Mouse (Mus musculus): Measurements from ENCODE around the gene Olfr1513.
A peak's percentile ranks its signal among the peaks of the same experiment; 100 is the strongest.
"Not testable (repeated sequence)": the region's sequence is repeated elsewhere in the genome, so short reads cannot be mapped to it uniquely, and the experiment has no call there.

Olfr1513 gene

DNA sequence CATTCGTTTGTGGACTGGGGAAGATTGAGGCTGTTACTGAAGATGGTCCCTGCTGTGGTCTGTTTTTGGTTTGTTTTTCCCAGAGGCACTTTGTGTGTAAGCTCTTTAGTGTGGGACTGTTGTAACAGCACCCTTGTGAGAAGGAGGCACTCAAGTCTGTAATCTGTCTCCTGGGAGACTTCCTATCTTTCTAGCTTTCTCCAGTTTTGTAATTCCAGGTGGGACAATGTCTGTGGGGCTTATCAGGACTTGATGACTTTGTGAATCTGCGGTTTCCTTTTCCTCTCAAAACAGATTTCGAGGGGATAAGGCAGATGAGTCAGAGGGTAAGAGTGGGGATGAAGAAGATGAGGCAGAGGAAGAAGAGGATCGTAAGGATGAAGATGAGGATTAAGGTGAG is at the start of gene Olfr1513:
Gene Olfr1513 (minus strand): TSS at position 101 of the 400 bp plus-strand sequence.
- DNase-seq (ENCODE audit: low read depth, low spot score) = no peak

DNA sequence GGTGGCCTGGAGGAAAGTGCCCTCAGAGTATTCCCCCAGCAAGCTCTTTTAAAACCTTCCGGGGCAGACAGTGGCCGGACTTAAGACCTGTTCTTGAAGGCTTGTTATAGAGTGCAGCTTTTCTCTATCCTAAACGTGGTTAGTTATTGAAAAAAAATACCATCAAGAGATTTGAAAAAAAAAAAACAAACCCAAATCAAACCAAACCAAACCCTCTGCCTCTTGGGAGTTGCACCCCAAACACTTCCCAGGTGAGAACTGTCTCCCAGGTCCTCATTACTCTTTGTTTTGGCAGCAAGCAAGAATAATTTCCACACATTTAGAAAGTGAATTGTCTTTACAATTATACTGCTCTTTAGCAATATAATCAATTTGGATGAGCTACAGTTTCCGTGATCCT is 41.1 kb upstream of the Olfr1513 start, which contains the start of gene Olfr1511:
Gene Olfr1511 (minus strand): TSS at position 101 of the 400 bp plus-strand sequence.
- DNase-seq (ENCODE audit: low read depth, low spot score) = no peak

DNA sequence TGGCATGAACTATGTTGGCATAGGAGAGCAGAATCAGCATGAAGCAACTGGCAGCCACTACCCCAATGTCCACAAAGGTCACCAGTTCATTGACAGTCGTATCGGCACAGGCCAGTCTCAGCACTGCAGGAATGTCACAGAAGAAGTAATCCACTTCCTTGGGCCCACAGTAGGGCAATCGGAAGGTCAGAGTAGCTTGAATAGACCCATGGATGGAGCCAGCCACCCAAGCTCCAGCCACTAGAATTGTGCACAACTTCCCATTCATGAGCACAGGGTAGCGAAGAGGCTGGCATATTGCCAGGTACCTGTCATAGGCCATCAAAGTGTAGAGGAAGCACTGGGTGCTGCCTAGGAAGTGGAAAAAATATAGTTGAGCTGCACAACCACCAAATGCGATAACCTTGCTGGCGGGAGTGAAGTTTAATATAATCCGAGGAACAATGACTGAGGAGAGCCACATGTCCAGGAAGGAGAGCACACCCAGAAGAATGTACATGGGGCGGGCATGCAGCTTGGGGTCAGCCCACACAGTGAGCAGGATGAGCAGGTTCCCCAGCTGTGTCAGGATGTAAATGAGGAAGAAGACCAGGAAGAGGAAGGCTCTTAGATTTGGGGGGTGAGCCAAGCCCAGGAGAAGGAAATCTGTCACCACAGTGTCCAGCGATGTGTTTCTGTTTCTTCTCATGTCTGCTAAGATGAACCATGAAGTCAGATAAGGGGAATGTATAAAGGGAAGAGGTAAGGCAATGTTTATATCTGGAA is 34.1 kb upstream of the Olfr1513 start:
- DNase-seq (ENCODE audit: low read depth, low spot score) = not testable (repeated sequence)

DNA sequence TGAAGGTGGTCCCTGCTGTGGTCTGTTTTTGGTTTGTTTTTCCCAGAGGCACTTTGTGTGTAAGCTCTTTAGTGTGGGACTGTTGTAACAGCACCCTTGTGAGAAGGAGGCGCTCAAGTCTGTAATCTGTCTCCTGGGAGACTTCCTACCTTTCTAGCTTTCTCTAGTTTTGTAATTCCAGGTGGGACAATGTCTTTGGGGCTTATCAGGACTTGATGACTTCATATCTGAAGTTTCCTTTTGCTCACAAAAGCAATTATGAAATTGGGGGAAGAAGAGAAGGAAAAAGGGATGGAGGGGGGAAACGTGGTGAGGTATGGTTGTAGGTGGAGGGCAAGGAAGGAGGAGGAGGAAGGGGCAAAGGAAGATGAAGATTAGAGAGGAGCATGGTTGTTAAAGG is 22.9 kb upstream of the Olfr1513 start, which contains the start of gene Olfr1512:
Gene Olfr1512 (minus strand): TSS at position 101 of the 400 bp plus-strand sequence.
- no peak for DNase-seq (ENCODE audit: low read depth, low spot score)

DNA sequence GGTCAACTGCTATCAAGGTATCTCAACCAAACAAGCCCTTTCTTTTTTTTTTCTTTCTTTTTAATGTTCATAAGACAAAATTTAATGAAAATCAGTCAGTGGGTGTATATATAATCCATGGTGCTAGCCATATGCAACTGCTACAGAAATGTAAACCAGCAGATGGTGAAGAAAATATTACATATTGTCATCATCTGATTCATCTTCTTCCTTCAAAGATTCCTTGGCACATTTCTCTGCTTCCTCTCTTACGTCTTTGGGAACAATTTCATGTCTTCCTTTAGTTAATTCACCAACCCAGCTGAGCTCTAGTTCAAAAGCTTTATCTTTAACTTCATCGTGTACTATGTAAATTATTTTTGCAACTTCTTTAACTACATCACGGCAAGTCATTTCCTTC is 12.5 kb upstream of the Olfr1513 start:
- no peak for DNase-seq (ENCODE audit: low read depth, low spot score)

DNA sequence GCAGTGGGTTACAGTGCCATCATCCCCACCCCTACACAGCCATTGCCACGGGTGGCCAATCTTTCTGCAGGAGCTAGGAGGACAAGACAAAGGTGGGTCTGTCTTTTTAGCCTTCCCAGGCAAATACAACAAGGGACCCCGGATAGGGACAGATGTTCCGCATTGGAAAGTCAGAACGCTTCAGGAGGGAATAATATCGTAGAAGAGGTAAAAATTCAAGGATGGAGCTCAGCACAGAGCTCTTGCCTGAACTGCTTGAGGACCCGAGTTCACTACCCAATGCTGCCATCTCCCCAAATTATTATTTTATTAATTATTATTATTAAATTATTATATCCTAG is 16.7 kb downstream of the Olfr1513 start:
- DNase-seq (ENCODE audit: low read depth, low spot score) = no peak

DNA sequence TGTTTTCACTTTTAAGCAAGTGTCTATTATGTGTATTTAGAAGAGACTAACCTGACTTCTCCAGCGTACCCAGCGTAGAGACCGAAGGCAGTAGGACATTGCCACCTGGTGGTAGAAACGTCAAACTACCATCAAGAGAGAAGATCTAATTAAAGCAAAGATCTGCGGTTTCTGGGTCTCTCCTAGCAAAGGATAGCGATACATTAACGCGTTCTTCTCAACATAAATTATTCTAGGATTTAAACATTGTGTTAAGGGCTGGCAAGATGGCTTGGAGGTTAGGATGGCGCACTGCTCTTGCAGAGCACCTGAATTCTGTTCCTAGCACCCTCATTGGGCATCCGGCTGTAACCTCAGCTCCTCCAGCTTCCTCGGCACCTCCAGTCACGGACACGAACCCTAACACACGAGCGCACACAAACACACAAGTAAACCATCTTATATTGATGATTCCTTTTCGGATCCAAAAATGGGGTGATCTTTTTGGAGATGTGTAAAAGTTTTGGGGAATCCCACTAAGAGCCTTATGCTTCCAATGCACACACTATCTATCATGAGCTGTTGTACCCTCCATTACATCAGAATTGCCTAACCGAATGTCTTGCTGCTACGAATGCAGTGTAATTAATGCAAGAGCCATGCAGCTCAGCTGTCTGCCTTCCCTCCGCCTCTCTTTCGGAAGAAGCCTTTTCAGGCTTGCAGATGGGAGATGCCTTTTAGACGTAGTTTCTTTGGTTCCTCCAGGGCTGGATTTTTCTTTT is 17.3 kb downstream of the Olfr1513 start:
- peak; percentile 81 for DNase-seq (ENCODE audit: low read depth, low spot score)

DNA sequence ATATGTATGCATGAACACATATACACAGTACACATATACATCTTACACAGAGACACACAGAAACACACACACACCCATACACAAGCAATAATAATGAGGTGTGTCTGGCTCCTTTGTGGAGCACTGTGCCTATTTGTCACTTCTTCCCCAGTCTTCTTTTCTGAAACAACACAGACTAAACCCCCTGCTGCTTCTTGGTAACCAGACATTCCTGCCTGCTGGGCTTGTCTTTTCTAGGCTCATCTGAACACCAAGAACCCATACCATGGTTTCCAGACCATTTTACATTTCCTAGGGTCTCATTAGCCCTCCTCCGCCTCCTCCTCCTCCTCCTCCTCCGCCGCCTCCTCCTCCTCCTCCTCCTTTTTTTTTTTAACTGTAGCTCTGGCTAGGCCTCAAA is 24.0 kb downstream of the Olfr1513 start:
- DNase-seq (ENCODE audit: low read depth, low spot score) = peak; percentile 57

DNA sequence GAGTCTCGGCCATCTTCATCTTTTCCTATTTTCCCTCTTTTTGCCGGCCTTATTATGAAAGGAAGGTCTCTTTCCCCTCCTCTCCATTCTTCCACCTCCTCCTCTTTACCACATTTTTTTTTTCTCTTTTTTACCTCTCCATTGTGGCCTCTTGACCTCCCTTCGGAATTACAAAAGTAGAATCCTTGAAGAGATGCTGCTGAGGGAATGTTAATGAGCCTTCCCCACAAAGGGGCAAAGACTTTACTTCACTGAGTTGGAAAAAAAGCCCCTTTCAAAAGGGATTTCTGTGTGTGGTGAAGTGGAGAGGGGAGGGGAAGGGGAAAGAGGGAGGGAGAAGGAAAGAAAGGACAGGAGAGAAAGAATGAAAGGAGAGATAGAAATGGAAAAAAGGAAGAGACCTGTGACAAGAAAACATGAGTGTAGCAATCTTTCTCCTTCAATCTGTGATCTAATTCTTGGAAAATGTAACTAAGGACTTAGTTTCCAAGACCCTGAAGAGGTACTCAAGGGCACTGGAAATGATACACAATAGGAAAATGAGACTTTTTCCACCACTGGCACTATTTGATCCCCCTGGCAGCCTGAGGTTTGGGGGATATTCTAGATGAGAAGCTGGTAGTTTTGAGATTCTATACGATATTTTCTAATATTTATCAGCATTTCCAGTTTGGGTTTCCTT is 25.0 kb downstream of the Olfr1513 start:
- no peak for DNase-seq (ENCODE audit: low read depth, low spot score)

DNA sequence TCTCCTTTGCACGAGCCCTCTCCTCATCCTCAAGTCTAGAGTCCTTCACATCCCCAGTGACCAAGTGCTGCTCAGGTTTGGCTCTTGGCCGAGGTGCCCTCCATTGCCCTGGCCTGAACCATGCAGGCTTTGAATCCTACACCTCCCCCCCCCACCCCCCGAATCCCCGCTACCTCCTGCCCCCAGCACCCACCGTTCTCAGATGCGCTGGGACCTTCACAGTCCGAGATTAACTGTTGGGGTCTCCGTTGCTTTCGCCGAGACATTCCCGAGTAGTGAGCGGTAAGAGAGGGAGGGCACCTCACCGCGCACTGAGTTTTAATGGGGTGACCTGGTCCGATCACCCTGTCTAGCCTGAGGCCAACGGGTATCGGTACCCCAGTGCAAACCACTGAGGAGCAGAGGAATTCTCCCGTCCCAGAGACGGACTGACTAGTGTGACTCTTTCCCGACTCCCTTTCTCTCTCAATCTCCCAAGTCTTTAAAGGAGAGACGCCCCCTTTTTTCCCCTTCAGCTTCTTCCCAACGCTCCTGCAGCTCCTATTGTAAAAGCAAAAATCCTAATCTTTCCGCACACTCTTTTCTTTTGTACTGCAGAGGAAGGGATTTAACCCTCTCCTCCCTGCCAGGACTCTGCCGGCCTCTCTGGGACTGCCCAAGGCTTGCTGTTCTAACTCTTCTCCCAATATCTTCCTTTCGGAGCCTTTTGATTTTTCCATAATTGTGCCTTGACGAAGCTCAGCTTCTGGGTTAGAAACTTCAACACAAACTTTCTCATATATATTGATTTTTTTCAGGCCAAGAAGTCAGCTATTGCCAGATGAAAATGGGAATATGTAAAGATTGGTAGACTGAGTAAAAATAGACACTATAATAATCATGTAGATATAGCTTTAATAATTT is 28.0 kb downstream of the Olfr1513 start, which contains the start of gene Sall2:
Gene Sall2 (minus strand): TSS at position 853 of the 903 bp plus-strand sequence.
- DNase-seq (ENCODE audit: low read depth, low spot score) = no peak

DNA sequence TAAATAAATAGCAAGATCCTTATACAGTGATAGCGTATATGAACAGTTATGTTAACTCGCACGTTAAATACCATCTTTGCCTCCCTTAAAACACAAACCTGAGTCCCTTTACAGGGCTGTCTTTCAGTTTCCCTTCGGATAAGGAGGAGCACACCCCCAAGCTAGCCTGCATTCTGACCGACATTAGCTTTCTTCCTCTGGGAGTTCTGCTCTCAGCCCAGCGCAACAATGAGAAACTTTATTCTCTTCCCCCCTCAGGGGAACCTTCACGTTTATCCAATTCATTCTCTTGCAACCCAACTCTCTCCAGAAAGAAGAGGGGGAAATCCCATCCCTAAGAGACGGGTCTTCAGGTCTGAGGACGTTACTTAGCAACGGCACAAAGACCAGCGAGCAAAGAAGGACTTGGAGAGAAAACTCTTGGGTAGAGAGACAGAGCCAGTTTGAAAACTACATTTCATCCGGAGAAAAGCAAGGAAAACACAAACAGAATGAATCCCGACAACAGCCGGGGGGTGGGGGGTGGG is 28.8 kb downstream of the Olfr1513 start:
- DNase-seq (ENCODE audit: low read depth, low spot score) = no peak

DNA sequence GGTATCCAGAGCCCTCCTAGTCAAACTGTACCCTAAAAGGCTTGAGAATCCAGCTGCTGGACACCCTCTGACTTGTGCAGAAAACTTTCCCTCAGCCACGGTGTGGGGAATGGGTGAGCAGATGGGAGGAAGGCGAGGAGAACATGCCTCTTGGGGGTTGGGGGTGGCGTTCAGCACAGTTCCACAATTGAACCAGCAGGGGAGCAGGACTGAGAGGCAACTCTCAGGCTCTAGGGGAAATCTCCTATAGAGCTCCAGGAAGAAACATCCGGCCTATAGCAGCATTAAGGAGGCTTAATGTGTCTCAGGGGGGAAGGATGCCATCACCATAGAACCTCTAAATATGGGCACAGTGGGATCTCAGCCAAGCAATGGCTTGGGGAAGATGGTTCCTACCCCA is 30.3 kb downstream of the Olfr1513 start:
- DNase-seq (ENCODE audit: low read depth, low spot score) = peak; percentile 72

DNA sequence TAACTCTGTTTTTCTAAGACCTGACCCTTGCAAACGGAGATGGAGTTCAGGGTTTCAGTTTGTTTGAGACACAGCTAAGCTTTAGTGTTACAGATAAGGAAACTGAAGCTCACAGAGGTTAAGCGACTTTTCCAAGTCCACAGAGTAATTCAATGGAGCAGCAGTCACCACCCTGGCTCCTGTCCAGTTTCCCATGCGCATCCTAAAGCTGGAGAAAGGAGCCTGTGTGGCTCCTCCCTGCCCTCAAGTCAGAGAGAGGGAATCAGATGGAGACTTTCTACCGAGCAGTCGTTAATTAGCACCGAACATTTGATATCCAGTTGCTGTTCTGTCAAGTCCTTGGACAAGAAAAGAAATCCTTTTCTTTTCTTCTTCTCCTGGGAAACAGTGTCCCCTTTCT is 36.8 kb downstream of the Olfr1513 start:
- DNase-seq (ENCODE audit: low read depth, low spot score) = no peak

DNA sequence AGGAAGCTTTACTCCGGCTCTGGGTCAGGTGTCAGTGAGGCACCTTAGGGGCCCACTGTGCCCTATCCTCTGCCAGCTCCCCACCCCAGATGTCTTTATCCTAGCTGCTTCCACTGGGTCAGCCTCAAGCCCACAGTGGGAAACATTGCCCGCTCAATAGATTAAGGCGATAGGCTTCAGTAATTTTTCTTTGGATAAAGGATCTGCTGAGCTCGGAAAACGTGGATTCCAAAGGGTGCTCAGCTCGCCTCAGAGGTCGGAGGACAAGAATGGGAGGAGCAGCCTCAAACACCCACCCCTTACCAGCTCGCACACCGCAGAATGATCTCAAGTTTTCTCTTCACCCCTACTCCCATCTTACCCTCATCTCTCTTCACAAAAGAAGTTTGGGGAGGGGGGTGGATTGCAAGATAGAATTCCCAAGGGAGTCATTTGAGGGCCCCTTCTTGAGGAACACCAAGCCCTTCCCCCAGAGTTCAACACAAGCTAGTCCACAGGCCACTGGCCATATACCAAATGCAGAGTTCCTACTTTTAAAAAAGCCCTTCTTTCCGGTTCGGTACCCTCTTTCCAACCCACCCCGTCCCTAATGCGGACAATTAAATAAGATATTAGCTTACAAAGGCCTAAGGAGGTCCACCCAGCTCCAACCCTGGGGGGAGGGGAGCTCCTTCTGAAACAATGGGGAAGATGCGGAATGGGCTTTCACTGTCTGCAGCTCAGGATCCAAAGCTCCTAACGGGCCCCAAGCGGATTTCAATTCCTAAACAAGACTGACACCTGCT is 39.6 kb downstream of the Olfr1513 start:
- DNase-seq (ENCODE audit: low read depth, low spot score) = peak; percentile 56

DNA sequence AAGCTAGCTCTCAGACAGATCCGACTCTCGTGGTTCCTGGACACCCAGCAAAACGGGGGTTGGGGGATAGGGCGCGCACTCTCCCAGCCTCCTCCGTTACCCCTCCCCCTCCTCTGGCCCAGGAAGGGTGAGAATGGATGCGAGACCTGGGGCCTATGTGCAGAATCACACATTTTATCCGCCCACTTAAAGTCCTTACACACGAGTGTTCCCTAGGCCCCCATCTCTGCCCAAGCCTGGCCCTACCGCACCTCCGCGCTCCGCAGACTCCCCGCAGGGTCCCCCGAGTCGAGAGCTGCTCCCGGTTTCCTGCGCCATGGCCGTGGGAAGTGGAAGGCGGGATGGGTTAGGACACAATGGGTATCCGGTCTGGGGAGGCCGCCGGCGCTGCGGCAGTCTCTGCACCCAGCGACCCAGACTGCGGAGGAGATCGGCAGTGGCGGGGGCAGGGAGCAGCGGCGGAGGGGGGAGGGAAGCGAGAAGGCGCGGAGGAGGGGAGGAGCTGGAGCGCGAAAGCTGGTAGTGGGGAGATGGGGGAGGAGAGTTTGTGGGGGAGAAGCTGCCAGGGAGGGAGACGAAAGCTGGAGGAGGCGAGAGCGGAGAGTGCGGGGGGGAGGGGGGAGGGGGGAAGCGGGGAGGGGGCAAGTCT is 40.3 kb downstream of the Olfr1513 start:
- peak; percentile 75 for DNase-seq (ENCODE audit: low read depth, low spot score)

DNA sequence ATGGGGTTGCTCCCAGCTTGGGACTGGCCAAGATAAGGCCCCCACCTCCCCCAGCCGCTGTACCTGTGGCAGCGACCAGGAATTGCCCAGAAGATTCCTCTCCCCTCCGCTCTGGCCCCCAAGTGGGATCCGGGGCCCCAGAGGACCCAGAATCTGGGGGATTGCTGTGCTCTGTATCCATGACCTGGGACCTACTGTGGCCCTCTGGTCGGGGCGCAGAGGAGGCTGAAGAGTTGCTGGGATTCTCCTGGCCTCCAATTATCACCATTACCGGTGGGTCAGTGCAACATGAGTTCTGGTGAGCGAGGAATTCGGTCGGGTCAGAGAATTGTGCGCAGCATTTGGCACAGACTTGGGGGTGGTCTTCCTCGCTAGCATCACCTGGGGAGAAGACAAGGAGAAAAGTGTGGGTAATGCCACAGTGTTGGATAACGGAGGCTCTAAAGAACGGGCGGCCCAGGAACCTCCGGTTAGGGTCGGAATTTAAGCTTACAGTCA is 40.9 kb downstream of the Olfr1513 start:
- DNase-seq (ENCODE audit: low read depth, low spot score) = no peak

DNA sequence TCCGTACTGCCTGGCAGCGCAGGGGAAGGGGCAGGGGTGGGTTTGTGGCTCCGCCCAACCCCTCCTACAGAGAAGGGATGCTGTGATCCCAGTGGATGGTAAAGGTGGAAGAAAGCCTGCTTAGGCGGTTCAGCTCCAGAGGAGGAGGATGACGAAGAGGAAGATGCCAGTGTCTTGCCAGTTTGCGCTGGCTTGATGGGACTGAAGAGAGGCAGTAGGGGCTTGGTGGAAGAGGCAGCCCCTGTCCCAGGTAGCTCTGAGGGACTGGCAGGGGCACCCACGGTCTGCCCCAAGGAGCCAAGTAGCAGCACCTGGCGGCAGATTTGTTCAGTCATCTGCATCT is 41.4 kb downstream of the Olfr1513 start:
- peak; percentile 38 for DNase-seq (ENCODE audit: low read depth, low spot score)

DNA sequence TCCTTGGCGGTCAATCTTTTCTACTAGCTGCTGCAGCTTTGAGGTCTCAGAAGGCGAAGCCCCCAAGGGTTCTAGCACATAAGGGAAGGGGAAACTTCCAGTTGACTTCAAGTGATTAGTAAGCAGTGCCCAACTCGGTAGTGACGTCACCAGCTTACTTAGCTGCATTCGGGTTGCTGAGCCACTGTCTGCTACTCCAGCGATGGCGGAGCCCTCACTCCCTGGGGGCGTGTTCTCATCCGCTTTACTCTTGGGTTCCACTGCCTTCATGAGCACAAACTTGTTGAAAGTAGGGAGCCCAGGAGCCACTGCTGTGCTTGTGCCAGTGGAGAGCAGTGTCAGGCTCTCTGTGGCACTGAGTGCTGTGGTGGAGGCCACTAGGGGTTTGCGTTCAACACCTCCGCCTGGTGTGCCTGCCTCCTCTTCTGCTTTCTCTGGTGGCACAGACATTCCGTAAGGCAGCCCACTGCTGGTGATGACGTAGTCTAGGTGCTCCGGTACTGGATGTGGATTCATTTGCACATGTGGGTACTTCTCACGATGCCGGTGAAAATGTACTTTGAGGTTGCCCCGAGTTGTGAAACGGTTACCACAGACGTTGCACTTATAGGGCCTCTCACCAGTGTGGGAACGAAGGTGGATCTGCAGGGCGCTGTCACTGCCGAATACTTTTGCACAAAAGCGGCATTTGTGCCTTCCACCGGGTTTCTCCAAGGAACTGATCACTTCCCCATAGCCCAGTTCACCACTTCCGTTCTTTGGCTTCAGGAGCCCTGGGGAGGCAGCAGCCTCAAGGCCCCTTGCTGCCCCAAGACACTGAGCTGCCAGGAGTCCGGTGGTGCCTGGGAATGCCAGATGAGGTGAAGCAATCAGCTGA is 42.0 kb downstream of the Olfr1513 start:
- DNase-seq (ENCODE audit: low read depth, low spot score) = peak; percentile 58

DNA sequence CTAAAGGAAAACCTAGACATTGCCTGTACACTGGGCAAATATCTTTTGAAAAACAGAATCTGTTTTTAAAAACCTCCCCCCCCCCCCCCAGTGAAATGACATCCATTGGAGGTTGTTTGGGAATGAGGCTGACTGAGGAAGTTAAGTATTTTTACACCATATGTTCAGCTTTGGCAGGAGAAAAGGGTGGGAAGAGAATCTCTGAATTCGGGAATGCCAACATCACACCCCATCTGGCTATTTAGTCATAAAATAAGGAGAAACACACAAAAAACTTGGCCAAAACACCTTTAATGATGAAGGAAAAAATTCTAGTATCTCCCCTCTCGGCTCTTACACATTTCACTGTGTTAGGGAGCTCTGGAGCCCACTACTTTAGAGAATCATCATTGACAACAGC is 45.3 kb downstream of the Olfr1513 start:
- no peak for DNase-seq (ENCODE audit: low read depth, low spot score)
